Mouse (Mus musculus): ENCODE data around the gene Stk39.

GRCm38 (mm10) chr2:68467085-68467978 lies 4.7 kb downstream of the Stk39 start:
- TF ChIP-seq CTCF (IDR thresholded peaks at IDR 0.05) (no peak), EP300 (IDR thresholded peaks at IDR 0.05) (peak; percentile 55; the same call in 1 of the 2 replicates)

All from lung, postnatal 0 days (tissue).